Comparison of ENCODE assay signal across 24 mouse cellular contexts in genomic region chr8:82370657-82371056, GRCm38 (mm10). TPM values are rescaled to one million over a fixed set of nuclear protein-coding genes. Genes with fewer than 3 reads are reported as not detected.
DNase-seq lines count a peak whose midpoint lies in the region; ATAC-seq and TF ChIP-seq lines count a peak whose summit lies in the region.
"Had no signal": no experiment of that assay in that cellular context is flagged by ENCODE, and none has a peak within 500 bp of the region (broad histone marks: within the 10 kb centered on the region; RNA-seq: fewer than 3 reads in every experiment).

No protein-coding gene starts in this region.

- ATAC-seq in common myeloid progenitor, adult 5-6 weeks (replicated peaks; ENCODE audit: low read depth, poor library complexity, severe bottlenecking), result peak; percentile 80
- peak; percentile 70 for ATAC-seq in megakaryocyte, adult 5-6 weeks (ENCODE audit: poor library complexity, severe bottlenecking)
- ATAC-seq: forebrain, embryonic 13.5 days; forebrain, embryonic 16.5 days had no signal

- no peaks in the 10 kb centered on the region for H3K9me3 ChIP-seq in CH12.LX (replicated peaks; ENCODE audit: low read length)
- H3K9me3 ChIP-seq: embryonic facial prominence, embryonic 12.5 days; embryonic facial prominence, embryonic 15.5 days; forebrain, embryonic 13.5 days; hindbrain, embryonic 12.5 days; hindbrain, embryonic 15.5 days had no signal

- dilution Hi-C loops in CH12.LX (cut with MboI; ENCODE audit: extremely low pct_ligation_motif_present, extremely low pct_unique_long_range_greater_than_20kb, low sequenced_read_pairs), result no loop called here

- TF ChIP-seq CTCF in CH12.LX (conservative IDR thresholded peaks at IDR 0.05 in 1 of 2, IDR thresholded peaks at IDR 0.05 in 1 of 2; ENCODE audit: low read depth in 2 of 2, low read length in 2 of 2), result no peak

- peaks cover 6 to 26% of the 10 kb centered on the region in 2 experiments for H3K4me1 ChIP-seq in CH12.LX (ENCODE audit: control insufficient read depth in 1 of 2, insufficient read depth in 2 of 2)
- H3K4me1 ChIP-seq: embryonic facial prominence, embryonic 12.5 days; embryonic facial prominence, embryonic 15.5 days; forebrain, embryonic 13.5 days; hindbrain, embryonic 12.5 days; hindbrain, embryonic 15.5 days had no signal

- H3K79me2 ChIP-seq in CH12.LX (replicated peaks; ENCODE audit: control insufficient read depth, extremely low read depth, insufficient read depth, poor library complexity, severe bottlenecking), result no peaks in the 10 kb centered on the region

- in situ Hi-C loops in CH12.LX (cut with MboI; ENCODE audit: low pct_ligation_motif_present, low pct_unique_long_range_greater_than_20kb, low sequenced_read_pairs), result no loop called here

- no peak for TF ChIP-seq POLR2A in CH12.LX (IDR thresholded peaks at IDR 0.05; ENCODE audit: low read depth, low read length)

- peak; percentile 36 for TF ChIP-seq EP300 in CH12.LX (IDR thresholded peaks at IDR 0.05; ENCODE audit: low read length)

- H3K9ac ChIP-seq in CH12.LX (ENCODE audit: insufficient read depth, low read depth), result no peak overlapping the region; the same call in 1 of the 2 replicates
- H3K9ac ChIP-seq: embryonic facial prominence, embryonic 12.5 days; embryonic facial prominence, embryonic 15.5 days; forebrain, embryonic 13.5 days; hindbrain, embryonic 12.5 days; hindbrain, embryonic 15.5 days had no signal

- H3K4me3 ChIP-seq in CH12.LX (replicated peaks in 1 of 3; ENCODE audit: low read depth in 2 of 3, low read length in 2 of 3, poor library complexity in 1 of 3), result no peak overlapping the region
- H3K4me3 ChIP-seq: embryonic facial prominence, embryonic 12.5 days; embryonic facial prominence, embryonic 15.5 days; forebrain, embryonic 13.5 days; hindbrain, embryonic 12.5 days; hindbrain, embryonic 15.5 days had no signal

- H3K27ac ChIP-seq in CH12.LX (ENCODE audit: insufficient read depth, low read depth), result no peak overlapping the region
- H3K27ac ChIP-seq: embryonic facial prominence, embryonic 12.5 days; embryonic facial prominence, embryonic 15.5 days; forebrain, embryonic 13.5 days; hindbrain, embryonic 12.5 days; hindbrain, embryonic 15.5 days had no signal

- no peaks in the 10 kb centered on the region for H3K36me3 ChIP-seq in CH12.LX (replicated peaks in 1 of 2; ENCODE audit: control insufficient read depth in 1 of 2, insufficient read depth in 1 of 2, low read length in 1 of 2)
- no peaks in the 10 kb centered on the region for H3K36me3 ChIP-seq in splenic B cell, adult 2 months (ENCODE audit: control insufficient read depth, insufficient read depth, low read length, poor library complexity, severe bottlenecking)
- H3K36me3 ChIP-seq: embryonic facial prominence, embryonic 12.5 days; embryonic facial prominence, embryonic 15.5 days; hindbrain, embryonic 12.5 days; hindbrain, embryonic 15.5 days had no signal

- H3K27me3 ChIP-seq in CH12.LX (replicated peaks), result no peaks in the 10 kb centered on the region
- H3K27me3 ChIP-seq in splenic B cell, adult 2 months (ENCODE audit: control insufficient read depth, insufficient read depth, low read length, poor library complexity, severe bottlenecking), result no peaks in the 10 kb centered on the region
- H3K27me3 ChIP-seq: embryonic facial prominence, embryonic 12.5 days; embryonic facial prominence, embryonic 15.5 days; forebrain, embryonic 13.5 days; hindbrain, embryonic 12.5 days; hindbrain, embryonic 15.5 days had no signal

- H3K4me2 ChIP-seq in CH12.LX (ENCODE audit: insufficient read depth, low read depth, poor library complexity, severe bottlenecking), result peak overlapping the region; percentile 56
- H3K4me2 ChIP-seq: embryonic facial prominence, embryonic 12.5 days; embryonic facial prominence, embryonic 15.5 days; forebrain, embryonic 13.5 days; heart, embryonic 11.5 days; hindbrain, embryonic 12.5 days; hindbrain, embryonic 15.5 days had no signal

- no peak for DNase-seq in CH12.LX (ENCODE audit: extremely low read depth)
- peak; percentile 36 for DNase-seq in splenic B cell, adult 2 months (ENCODE audit: low read depth, low spot score)
- no peak for DNase-seq in layer of hippocampus, postnatal 25 days (ENCODE audit: extremely low spot score in 1 of 2, low spot score in 1 of 2)
- DNase-seq in retina, embryonic 14.5 days (ENCODE audit: low spot score), result no peak
- no peak for DNase-seq in yolk sac, embryonic 10.5 days (ENCODE audit: low spot score)
- DNase-seq: adrenal gland, adult 8-10 months; adrenal gland, postnatal 25 days; B cell, adult 2 months; cerebellum, adult 18-20 months; cerebellum, adult 9-10 months; cerebellum, postnatal 14 days; gastrocnemius, postnatal 10 days; gastrocnemius, postnatal 36 days; heart, adult 11 months had no signal

- no peak for TF ChIP-seq RAD21 in CH12.LX (IDR thresholded peaks at IDR 0.05; ENCODE audit: low read depth, low read length)

TF ChIP-seq in CH12.LX, 34 proteins besides CTCF, POLR2A, EP300 and RAD21:
- TF ChIP-seq IRF4 (IDR thresholded peaks at IDR 0.05; ENCODE audit: low read depth, low read length), result peak; percentile 27; the same call in 1 of the 2 replicates
- TF ChIP-seq NELFE (IDR thresholded peaks at IDR 0.05; ENCODE audit: low read depth, low read length), result no peak

RNA-seq across cellular contexts. Expression of gene Il15, which starts 32.4 kb away (rescaled TPM):
- total RNA-seq in CH12.LX (2012; rRNA removed) (5.4 and 8.9 TPM in 2 replicates), CH12.LX (2014; rRNA removed) (3.0 and 4.0 TPM in 2 replicates)
- 2.2 and 3.2 TPM in 2 replicates for polyA plus RNA-seq in CH12.LX (2012; ENCODE audit: insufficient read length, low read depth)
- 19.2 and 19.7 TPM in 2 replicates for total RNA-seq in common myeloid progenitor, adult 5-6 weeks (2017)
- total RNA-seq in megakaryocyte, adult 5-6 weeks (2015), result 40.8 and 54.4 TPM in 2 replicates
- total RNA-seq in megakaryocyte, adult 5-6 weeks (2017), result 28.6 and 40.5 TPM in 2 replicates
- 1 to 10 TPM; 1.1 to 1.5 TPM for total RNA-seq in layer of hippocampus, postnatal 25 days (2021)
- total RNA-seq: MEL had no signal
